Mouse (Mus musculus): Measurements from ENCODE around the gene Bcas3.
A peak's percentile ranks its signal among the peaks of the same experiment; 100 is the strongest.

Bcas3 gene

DNA sequence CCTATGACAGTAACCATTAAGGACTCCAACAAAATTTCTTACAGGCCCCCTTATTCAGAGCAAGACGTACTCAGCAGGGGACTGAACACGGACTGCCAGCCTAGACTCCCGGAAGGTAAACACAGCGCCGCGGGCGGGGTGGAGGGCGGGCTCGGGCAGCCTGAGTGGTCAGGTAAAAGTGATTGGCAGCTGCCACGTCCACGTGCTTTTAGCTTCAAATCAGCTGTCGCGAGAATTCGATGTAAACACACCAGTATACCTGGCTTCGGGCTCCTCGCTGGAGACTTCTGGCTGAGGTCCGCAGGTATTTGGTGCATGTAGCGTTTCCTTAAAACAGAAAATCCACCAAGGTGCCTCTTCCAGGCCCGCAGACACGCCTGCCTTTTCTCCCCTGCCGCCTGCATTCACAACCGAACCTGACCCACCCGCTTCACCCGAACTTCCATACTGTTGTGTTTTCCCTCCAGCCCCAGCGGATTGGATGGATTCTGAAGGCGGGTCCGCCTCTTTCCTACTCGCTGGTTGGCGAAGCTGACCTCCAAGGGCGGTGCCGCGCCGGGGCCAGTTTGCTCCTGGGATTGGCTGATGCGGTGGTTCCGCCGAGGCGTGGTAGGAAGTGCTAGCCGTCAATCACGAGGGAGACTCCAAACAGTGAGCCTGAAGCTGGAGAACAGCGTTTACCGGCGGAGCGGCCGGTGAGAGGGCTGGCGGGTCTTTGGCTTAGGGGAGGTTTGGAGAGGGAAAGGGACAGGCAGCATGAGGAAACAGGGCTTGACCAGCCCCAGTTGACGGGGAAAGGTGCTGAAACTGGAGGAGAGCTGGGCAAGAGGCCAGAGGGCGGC, at the start of gene Bcas3:
Bcas3 (plus strand) TSS at position 629 of the 842 bp plus-strand sequence.
- peak; percentile 96 to 97 for DNase-seq (ENCODE audit: low spot score in 2 of 2)

DNA sequence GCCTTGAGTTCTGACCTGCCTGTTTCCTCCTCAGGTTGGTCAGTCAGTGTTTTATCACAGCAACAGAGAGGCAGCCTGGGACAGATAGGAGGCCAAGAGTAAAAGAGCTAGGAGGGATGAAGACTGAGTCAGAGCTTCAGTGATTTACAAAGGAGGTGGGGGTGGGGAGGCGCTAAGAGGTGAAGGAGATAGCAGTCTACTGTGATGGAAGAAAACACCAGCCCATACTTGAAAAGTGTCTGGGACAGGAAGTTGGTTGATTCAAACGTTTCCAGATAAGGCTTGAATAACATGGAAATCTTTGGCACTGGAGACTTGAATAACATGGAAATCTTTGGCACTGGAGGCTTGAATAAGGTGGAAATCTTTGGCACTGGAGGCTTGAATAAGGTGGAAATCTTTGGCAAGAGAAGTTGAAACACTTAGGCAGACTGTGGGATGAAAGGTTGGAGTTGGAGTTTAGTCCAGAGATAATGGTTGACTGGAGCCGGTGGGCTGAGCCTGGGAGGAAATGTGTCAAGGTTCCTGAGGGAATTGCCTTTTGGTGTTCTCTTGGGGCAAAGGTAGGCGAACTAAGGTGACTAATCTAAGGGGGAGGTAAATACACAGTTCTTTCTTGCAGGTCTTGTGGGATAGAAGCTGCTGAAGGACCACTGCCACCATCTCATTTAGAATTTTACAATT, 46.2 kb upstream of the Bcas3 start:
- no peak for DNase-seq (ENCODE audit: low spot score in 2 of 2)

DNA sequence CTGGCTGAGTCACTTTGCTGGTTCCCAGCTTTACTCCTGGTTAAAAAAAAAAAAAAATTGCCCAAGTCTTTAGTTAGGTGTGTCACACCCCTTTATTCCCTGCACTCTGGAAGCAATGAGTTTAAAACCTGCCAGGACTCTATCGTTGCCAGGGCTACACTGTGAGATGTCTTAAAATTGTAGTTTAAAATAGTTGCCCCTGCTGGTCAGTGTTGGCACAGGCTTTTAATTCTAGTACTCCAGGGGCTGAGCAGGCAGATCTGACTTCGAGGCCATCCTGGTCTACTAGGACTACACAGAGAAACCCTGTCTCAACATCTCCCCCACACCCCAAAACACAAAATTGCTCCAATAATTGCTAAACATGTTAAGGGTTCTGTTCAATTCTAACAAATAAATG, 44.2 kb upstream of the Bcas3 start:
- no peak for DNase-seq (ENCODE audit: low spot score in 2 of 2)

DNA sequence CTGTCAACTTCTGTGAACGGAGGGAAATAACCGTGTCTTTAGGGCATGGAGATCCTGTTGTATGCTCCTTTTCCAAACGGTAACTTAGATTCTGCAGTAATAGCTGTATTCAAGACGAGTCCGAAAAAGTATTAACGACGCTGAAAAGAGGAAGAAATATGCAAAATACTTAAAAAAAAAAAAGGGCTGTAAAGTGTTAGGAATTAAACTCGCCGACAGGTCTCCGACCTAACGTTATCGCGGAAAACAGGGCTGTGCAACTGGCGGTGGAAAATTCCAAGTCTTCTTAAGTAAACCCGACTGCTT, 42.6 kb upstream of the Bcas3 start:
- no peak for DNase-seq (ENCODE audit: low spot score in 2 of 2)

DNA sequence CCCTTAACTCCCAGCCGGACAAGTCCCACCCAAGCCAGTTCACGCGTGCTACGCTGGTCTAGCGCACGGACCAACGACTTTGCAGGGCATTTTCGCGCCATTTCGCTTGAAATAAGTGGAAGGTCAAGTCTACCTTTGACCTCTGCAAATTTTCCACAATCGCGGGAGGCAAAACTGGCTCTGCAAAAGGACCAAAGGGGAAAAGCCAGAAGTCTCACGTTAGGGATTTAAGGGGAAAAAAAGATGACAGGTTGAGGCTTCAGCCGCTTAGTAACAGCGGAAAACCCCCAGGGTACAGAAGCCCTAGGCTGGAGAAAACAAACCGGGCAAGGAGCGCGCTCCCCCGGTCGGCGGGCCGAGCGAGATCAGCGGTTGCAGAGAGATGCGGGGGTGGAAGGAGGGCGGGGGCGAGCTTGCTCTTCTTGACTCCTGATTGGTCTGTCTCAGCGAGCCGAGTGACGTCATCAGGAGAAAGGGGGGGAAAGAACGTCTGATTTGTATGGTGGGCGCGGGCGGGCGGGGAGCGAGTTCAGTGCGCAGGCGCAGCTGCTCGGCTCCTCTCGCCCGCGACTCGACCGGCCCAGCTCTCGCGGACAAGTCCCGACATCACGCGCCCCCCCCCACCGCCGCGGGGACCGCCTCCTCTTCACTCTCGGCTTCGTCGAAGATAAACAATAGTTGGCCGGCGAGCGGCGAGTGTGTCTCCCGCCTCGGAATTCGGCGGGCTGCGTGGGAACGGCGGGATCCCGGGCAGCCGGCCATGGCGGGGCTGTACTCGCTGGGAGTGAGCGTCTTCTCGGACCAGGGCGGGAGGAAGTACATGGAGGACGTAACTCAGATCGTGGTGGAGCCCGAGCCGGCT, 42.0 kb upstream of the Bcas3 start, which contains the start of gene Ppm1d:
Ppm1d (plus strand) TSS at position 532 of the 862 bp plus-strand sequence.
- peak; percentile 92 to 98 for DNase-seq (ENCODE audit: low spot score in 2 of 2)

DNA sequence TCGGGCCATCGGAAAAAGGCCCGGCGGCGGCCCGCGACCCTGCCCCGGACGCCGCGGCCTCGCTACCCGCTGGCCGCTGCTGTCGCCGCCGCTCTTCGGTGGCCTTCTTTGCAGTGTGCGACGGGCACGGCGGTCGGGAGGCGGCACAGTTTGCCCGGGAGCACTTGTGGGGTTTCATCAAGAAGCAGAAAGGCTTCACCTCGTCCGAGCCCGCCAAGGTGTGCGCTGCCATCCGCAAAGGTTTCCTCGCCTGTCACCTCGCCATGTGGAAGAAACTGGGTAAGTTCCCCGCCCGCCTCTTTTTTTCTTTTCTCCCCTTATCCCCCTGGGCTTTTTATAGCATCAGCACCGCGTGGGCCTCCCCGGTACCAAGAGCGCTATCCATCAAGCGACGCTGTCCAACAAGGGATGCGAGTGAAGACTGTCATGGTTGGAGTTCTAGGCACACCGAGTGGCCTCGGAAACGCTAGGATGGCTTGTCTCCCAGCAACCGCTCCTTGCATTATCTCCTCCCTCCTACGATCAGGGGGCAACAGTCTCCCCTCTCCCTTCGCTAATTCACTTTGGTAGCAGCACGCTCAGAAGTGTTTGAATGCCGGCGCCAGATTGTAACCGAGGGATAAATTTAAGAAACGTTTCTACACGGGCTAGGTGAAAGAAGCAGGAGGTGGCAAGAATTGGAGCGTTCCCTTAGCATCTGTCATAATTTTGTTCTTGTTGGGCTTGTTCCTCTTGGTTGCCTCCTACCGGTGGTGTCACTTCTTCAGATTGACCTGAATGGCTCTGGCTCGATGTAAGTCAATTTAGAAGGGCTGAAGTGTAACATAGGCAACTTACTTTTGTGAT, 41.1 kb upstream of the Bcas3 start:
- DNase-seq (ENCODE audit: low spot score in 2 of 2), result peak; percentile 17 to 40

DNA sequence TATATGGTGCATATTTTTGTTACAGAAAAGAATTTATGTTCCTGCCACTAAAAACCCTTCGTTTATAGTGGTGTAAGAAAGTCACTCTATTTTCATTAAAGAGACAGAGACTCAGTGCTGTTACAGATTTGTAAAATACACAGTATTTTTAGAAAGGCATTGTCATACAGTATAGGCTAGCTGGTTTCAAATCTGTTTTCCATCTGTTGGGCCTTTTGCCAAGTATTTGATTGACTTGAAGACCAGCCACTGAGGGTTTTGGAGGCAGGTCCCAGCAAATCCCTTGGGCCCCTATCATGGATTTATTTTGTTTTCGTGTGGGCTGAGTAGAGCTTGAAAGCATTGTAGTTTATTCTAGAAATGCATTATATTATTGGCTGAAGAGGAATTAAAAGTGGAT, 40.1 kb upstream of the Bcas3 start:
- peak in 1 of 2 experiments; percentile 24 for DNase-seq (ENCODE audit: low spot score in 2 of 2)

DNA sequence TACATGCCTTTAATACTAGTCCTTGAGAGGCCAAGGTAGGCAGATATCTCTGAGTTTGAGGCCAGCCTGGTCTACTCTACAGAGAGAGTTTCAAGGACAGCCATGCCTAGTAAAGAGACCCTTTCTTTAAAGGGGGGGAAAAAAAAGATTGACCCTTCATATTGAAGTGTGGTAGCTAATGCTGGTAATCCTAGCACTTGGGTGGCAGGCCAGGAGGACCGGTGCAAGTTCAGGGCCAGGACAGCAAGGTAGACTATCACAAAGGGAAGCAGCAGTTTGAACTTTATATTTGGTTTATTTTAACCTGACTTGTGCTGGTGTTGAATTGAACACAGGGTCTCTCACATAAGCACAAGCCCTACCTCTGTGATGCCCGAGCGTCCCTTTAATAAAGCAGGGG, 39.6 kb upstream of the Bcas3 start:
- no peak for DNase-seq (ENCODE audit: low spot score in 2 of 2)

DNA sequence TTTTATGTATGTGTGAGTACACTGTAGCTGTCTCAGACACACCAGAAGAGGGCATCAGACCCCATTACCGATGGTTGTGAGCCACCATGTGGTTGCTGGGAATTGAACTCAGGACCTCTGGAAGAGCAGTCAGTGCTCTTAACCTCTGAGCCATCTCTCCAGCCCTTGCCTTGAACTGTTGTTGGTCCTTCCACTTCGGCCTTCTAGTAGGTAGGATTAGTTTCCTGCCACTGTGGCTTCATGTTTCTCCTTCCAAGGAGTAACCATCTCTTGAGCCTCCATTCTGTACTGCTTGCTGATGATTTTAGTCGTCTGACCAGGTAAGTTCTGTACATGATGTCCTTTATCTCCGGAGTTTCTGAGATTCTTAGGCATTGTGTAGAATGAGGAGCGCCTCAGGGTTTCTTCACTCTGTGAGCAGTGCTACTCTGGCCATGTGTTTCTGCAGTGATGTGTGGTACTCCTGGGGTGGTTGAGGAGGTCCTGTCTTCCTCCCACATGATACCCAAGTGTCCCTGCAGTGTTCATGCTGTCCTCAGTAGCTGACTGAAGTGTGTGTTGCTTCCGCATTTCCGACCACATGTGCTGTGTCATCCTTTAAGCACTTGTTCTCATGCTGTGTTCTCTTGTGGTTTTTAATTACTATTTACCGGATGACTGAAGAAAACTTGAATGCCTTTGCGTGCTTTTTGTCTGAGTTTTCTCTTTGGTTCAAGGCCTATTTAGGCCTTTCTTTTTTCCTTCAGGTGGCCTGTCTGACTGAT, 29.2 kb upstream of the Bcas3 start:
- no peak for DNase-seq (ENCODE audit: low spot score in 2 of 2)

DNA sequence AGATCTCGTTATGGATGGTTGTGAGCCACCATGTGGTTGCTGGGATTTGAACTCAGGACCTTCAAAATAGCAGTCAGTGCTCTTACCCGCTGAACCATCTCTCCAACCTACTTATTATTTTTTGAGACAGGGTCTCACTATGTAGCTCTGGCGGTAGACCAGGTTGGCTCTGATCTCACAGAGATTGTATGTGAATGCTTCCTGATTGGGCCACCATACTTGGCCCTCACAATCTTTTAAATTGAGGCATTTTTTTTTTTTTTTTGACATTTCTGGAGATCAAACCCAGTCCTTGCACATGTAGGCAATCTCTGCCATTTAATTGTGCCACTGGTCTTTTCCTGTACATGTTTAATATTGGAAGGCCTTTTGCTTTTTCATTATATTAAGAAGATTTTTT, 24.2 kb upstream of the Bcas3 start:
- DNase-seq (ENCODE audit: low spot score in 2 of 2), result no peak

DNA sequence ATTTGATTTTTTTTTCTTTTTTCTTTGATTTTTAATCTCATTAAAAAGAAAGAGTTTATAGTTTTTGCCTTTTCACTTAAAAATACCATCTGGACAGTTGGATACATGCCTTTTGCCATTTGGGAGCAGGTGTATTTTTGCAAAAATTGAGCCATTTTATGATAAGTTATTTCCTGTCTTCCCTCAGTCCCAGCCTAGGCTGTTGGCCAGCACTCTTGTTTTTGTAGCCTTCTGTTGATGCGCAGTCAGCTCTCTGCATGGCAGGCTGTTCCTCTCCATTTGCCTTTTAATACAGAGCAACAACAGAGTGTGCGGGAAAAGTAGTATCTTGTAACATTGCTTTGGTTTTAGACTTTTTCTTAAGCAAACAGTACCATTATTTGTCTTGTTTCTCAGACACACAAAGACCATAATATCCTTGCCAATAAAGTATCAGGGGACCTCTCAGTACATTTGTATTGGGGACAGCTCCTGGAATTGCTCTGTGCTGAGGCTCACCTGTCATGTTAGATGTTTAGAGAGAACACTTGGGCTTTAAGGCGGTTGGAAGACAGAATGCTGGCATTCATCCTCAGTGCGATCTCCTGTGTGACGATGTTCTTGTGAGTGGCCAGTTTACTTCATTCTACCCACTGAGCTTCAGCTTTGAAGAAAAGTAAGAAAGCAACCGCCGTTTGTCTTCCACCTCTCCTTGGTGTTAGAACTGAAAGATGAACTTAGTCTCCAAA, 23.6 kb upstream of the Bcas3 start:
- no peak for DNase-seq (ENCODE audit: low spot score in 2 of 2)

DNA sequence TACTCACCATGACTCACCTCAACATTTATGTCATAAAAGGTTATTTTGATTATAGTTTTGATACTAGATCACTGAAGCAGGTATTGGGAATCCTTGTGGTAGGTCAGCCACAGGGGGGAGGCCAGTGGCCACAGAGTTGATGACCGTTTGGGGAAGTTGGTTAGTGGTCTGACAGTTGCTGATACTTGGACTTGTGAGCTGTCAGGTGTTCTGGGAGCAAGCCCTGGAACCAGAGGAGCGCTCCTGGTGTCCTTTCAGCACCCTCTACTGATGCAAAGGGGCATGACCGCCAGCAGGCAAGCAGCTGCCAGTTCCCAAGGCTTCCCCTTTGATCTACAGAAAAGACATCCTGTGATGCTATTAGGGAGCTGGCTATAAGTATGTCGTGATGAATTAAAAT, 18.2 kb upstream of the Bcas3 start:
- peak; percentile 19 to 38 for DNase-seq (ENCODE audit: low spot score in 2 of 2)

DNA sequence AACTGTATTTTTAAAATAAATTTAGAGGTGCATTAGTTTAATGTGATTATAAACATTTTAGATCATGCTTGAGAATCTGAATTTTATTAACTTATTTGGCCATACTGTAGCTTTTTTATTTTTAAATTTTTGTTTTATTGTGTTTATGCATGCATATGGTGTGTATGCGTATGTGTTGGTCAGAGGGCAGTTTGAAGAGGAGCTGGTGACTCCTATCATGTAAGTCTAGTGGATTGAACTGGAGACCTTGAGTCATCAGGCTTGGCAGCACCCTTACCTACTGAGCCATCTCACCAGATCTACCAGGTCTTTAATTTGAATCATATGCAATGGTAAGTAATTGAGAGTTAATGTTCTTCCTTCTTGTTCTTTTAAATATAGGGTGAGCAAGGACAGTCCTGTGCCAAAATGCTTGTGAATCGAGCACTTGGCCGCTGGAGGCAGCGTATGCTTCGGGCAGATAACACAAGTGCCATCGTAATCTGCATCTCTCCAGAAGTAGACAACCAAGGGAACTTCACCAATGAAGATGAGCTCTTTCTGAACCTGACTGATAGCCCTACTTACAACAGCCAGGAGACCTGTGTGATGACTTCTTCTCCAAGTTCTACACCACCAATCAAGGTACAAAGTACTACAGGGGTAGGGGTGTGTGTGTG, 13.7 kb upstream of the Bcas3 start:
- peak; percentile 32 to 34 for DNase-seq (ENCODE audit: low spot score in 2 of 2)

DNA sequence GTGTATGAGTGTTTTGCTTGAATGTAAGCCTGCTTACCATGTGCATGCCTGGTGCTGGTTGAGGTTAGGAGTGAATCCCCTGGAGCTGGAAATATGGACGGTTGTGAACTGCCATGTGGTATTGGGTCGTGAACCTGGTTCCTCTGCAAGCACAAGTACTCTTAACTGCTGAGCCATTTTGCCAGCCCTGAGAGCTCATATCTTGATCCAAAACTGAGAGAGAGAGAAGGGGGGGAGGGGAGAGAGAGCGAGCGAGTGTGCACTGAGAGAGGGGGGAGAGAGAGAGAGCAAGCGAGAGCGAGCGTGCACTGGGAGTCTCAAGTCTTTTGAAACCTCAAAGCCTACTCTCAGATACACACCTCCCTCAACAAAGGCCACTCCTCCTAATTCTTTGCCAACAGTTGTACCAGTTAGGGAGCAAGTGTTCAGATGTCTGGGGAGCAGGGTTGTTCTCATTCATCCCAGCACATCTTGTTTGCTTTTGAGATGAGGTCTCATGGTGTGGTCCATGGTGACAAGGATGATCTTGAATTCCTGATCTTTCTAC, 12.8 kb upstream of the Bcas3 start:
- DNase-seq (ENCODE audit: low spot score in 2 of 2), result no peak

DNA sequence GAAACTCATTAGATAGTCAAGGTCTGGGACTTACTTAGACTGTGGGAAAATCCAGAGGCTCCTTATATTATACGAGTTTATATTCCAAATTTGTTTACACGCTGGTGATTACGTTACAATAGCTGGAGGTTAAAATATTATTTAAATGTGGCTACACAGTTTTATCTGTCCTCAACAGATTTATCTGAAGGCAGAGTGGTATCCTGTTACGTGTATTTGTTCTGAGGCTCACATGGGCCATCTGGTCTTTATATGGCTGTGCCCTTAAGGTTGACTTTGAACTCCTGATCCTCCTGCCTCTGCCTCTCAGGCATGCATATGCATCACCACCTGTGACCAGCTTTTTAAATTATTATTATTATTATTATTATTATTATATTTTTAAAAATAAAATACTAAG, 852 bp downstream of the Bcas3 start:
- no peak for DNase-seq (ENCODE audit: low spot score in 2 of 2)

DNA sequence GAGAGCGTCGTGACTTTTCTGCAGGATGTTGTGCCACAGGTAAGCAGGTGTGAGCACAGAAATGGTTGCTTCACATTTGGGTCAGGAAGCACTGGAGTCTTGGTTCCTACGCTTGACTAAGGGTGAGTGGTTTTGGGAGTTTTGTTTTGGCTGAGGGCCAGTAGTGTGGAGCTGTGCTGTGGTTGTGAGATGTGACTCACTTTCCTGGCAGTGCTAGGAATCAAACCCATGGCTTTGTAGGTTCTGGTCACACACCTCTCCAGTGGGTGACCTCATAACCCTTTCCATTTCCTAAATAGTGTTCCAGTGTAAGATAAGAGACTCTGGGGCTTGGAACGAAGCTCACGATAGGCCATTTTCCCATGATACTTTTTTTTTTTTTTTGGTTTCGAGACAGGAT, 6.7 kb downstream of the Bcas3 start:
- no peak for DNase-seq (ENCODE audit: low spot score in 2 of 2)

DNA sequence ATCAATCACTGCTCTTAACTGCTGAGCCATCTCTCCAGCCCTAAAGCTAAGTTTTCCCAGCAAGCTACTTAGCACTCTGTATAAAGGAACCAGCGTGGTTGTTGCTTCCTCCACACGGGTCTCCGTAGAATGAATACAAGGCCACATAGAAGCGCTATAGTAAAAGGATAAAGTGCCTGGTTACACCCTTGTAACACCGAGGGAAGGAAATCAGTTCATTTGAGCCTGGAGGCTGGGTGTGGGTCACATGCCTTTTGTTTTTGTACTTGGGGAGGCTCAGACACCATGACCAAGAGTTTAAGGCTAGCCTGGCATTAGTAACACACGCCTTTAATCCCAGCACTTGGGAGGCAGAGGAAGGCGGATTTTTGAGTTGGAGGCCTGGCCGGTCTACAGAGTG, 8.7 kb downstream of the Bcas3 start:
- DNase-seq (ENCODE audit: low spot score in 2 of 2), result no peak

DNA sequence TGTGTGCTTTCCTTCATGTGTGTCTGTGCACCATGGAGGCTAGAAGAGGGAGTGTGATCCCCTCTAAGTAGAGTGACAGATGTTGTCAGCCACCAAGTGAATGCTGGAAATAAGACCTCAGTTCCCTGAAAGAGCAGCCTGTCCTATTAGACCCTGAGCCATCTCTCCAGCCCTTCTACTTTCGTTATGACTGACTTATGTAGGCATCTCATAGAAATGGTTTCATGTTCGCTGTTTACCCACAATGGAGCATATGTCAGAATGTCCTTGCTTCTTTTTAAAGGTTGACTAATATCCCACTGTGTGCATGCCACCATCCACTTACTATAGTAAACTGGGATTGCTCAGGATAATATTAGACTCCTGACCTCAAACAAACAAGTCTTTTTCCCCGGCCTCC, 13.2 kb downstream of the Bcas3 start:
- no peak for DNase-seq (ENCODE audit: low spot score in 2 of 2)

DNA sequence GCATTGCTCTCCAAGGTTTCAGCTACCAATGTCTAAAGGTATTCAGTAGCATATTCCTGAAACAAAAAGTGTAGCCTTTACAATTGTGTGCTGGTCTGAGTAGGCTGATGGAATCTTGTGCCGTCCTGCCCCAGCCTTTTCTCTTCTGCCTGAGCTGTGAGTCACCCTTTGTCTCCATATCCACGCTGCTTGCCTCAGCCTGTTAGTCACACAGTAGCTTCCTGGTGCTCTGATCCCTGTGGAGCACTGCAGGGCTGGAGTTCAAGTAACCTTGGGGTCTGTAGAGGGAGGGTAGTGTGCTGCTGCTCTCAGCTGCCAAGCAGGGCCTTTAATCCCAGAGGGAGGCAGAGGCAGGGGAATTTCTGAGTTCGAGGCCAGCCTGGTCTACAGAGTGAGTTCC, 14.9 kb downstream of the Bcas3 start:
- no peak for DNase-seq (ENCODE audit: low spot score in 2 of 2)

Measured in spleen, postnatal 14 days (tissue).